Mouse (Mus musculus) liver, embryonic 16.5 days (tissue): Measurements from ENCODE around the gene Ptch2. TPM values are rescaled to one million over a fixed set of nuclear protein-coding genes. Genes with fewer than 3 reads are reported as not detected.

Experiments
- ATAC-seq: fragments of 200-750 bp; cut with Nextera tagmentation; 2 replicates; pipeline ENCODE4 v1.8.0; 2017; ENCODE audit warnings: low read depth, mild to moderate bottlenecking, moderate number of reproducible peaks, moderate library complexity
- H3K27ac ChIP-seq: fragments of 300-500 bp; sonication (generic); 2 replicates; pipeline ENCODE4 v1.5.1; 2014; ENCODE audit warnings: mild to moderate bottlenecking, low read length
- H3K27me3 ChIP-seq: fragments of 300-500 bp; sonication (generic); 2 replicates; pipeline ENCODE4 v1.6.1; 2014; ENCODE audit warnings: low read depth, low read length, mixed read lengths; ENCODE audit not compliant: control insufficient read depth, insufficient read depth
- H3K36me3 ChIP-seq: fragments of 300-500 bp; sonication (generic); 2 replicates; pipeline ENCODE4 v1.6.1; 2014; ENCODE audit warnings: mild to moderate bottlenecking; ENCODE audit not compliant: control insufficient read depth, insufficient read depth
- H3K4me1 ChIP-seq: fragments of 300-500 bp; sonication (generic); 2 replicates; pipeline ENCODE4 v1.6.1; 2014; ENCODE audit warnings: low read depth, low read length, mixed read lengths; ENCODE audit not compliant: control insufficient read depth
- H3K4me2 ChIP-seq: fragments of 300-500 bp; sonication (generic); 2 replicates; pipeline ENCODE4 v1.6.1; 2014; ENCODE audit warnings: low read depth, low read length, mixed read lengths
- H3K4me3 ChIP-seq: fragments of 300-500 bp; sonication (generic); 2 replicates; pipeline ENCODE4 v1.5.1; 2014; ENCODE audit warnings: low read depth, mild to moderate bottlenecking, low read length
- H3K9ac ChIP-seq: fragments of 300-500 bp; sonication (generic); 2 replicates; pipeline ENCODE4 v1.6.1; 2014; ENCODE audit warnings: low read depth, low read length
- H3K9me3 ChIP-seq: fragments of 300-500 bp; sonication (generic); replicated peaks from 2 replicates; pipeline ENCODE4 v1.6.1; 2016; ENCODE audit warnings: low read length; ENCODE audit not compliant: control insufficient read depth
- WGBS: fragments of 180-500 bp; shearing (Covaris S2); extraction: QIAGEN DNeasy Blood & Tissue Kit; methylation state at CpG from one replicate; pipeline ENCODE4 v1.1.7; 2014; ENCODE audit not compliant: insufficient replicate concordance; 5-methylcytosine and 5-hydroxymethylcytosine counted together
- polyA plus RNA-seq: library from polyadenylated mRNA; unstranded; fragments of >200 nt; fragmentation: Nextera tagmentation; extraction: Ambion mirVana; gene quantifications from 2 replicates; pipeline ENCODE4 v1.2.1, GENCODE M21; 2015

Ptch2 gene
- polyA plus RNA-seq, 1 experiment from 2014 or later: 0.67 TPM

- WGBS: 56% methylated on average over 6 of the region's 6 CpGs
- peaks cover 20% of the 10 kb centered on the region for H3K4me1 ChIP-seq
- no peaks in the 10 kb centered on the region for H3K9me3 ChIP-seq
- no peak overlapping the region for H3K4me2 ChIP-seq
- H3K27ac ChIP-seq: no peak overlapping the region
- H3K9ac ChIP-seq: no peak overlapping the region
- H3K27me3 ChIP-seq: no peaks in the 10 kb centered on the region
- H3K36me3 ChIP-seq: peaks cover 37% of the 10 kb centered on the region
- ATAC-seq: no peak
- H3K4me3 ChIP-seq: no peak overlapping the region
Measured at GRCm38 (mm10) chr4:117149291-117150211, 53.7 kb downstream of the Ptch2 start.

- Histone ChIP-seq H3K4me1 (peaks cover 21% of the 10 kb centered on the region), H3K36me3 (peaks cover 37% of the 10 kb centered on the region), H3K9ac (no peak overlapping the region), H3K4me3 (no peak overlapping the region), H3K4me2 (no peak overlapping the region), H3K27ac (no peak overlapping the region), H3K27me3 (no peaks in the 10 kb centered on the region), H3K9me3 (no peaks in the 10 kb centered on the region)
- 76% methylated on average over 6 of the region's 6 CpGs for WGBS
- ATAC-seq: no peak
Measured at GRCm38 (mm10) chr4:117150212-117150733, 54.4 kb downstream of the Ptch2 start.

- Histone ChIP-seq H3K27ac (no peak overlapping the region), H3K36me3 (peaks cover 37% of the 10 kb centered on the region), H3K9me3 (no peaks in the 10 kb centered on the region), H3K4me1 (peaks cover 21% of the 10 kb centered on the region), H3K4me3 (no peak overlapping the region), H3K27me3 (no peaks in the 10 kb centered on the region), H3K9ac (no peak overlapping the region), H3K4me2 (no peak overlapping the region)
- no peak for ATAC-seq
- WGBS: 47% methylated on average over 1 of the region's 1 CpGs
Measured at GRCm38 (mm10) chr4:117151416-117151815, 55.5 kb downstream of the Ptch2 start.

- H3K9me3 ChIP-seq: no peaks in the 10 kb centered on the region
- H3K36me3 ChIP-seq: peaks cover 37% of the 10 kb centered on the region
- no peak overlapping the region for H3K27ac ChIP-seq
- H3K27me3 ChIP-seq: no peaks in the 10 kb centered on the region
- no peak for ATAC-seq
- no peak overlapping the region for H3K9ac ChIP-seq
- WGBS: 54% methylated on average over 5 of the region's 5 CpGs
- no peak overlapping the region for H3K4me3 ChIP-seq
- 0 out of 2 replicates have a peak overlapping the region, but pooled peaks have one; percentile 82 for H3K4me2 ChIP-seq
- H3K4me1 ChIP-seq: peaks cover 21% of the 10 kb centered on the region
Measured at GRCm38 (mm10) chr4:117152714-117153113, 56.8 kb downstream of the Ptch2 start.

GRCm38 (mm10) chr4:117155020-117155791 lies 59.3 kb downstream of the Ptch2 start:
- ATAC-seq: peak; percentile 5; the same call in 1 of the 2 replicates
- H3K27me3 ChIP-seq: no peaks in the 10 kb centered on the region
- H3K9me3 ChIP-seq: no peaks in the 10 kb centered on the region
- H3K27ac ChIP-seq: peak overlapping the region; percentile 81
- peaks cover 21% of the 10 kb centered on the region for H3K4me1 ChIP-seq
- 2% methylated on average over 44 of the region's 44 CpGs for WGBS
- peaks cover 42% of the 10 kb centered on the region for H3K36me3 ChIP-seq
- peak overlapping the region; percentile 88 for H3K9ac ChIP-seq
- peak overlapping the region; percentile 92 for H3K4me3 ChIP-seq
- peak overlapping the region; percentile 82 for H3K4me2 ChIP-seq

- no peaks in the 10 kb centered on the region for H3K9me3 ChIP-seq
- ATAC-seq: peak; percentile 92
- peak within 1 kb of the TSS; percentile 92 for H3K4me3 ChIP-seq
- peak within 1 kb of the TSS; percentile 82 for H3K4me2 ChIP-seq
- H3K36me3 ChIP-seq: peaks cover 35% of the 10 kb centered on the region
- peaks cover 21% of the 10 kb centered on the region for H3K4me1 ChIP-seq
- no peaks in the 10 kb centered on the region for H3K27me3 ChIP-seq
- peak within 1 kb of the TSS; percentile 88 for H3K9ac ChIP-seq
- peak within 1 kb of the TSS; percentile 81 for H3K27ac ChIP-seq
- under 1% methylated on average over 52 of the region's 52 CpGs for WGBS
Measured at GRCm38 (mm10) chr4:117155792-117156355, 60.0 kb downstream of the Ptch2 start, which contains the start of gene Rps8. TSS of gene Rps8 (minus strand) at chr4:117156243.

- Histone ChIP-seq H3K9ac (peak overlapping the region; percentile 88), H3K4me3 (peak overlapping the region; percentile 92), H3K27me3 (no peaks in the 10 kb centered on the region), H3K36me3 (peaks cover 34% of the 10 kb centered on the region), H3K4me2 (peak overlapping the region; percentile 82), H3K9me3 (no peaks in the 10 kb centered on the region), H3K27ac (peak overlapping the region; percentile 81), H3K4me1 (peaks cover 21% of the 10 kb centered on the region)
- WGBS: 21% methylated on average over 6 of the region's 6 CpGs
- no peak for ATAC-seq
Measured at GRCm38 (mm10) chr4:117156372-117156771, 60.5 kb downstream of the Ptch2 start.

- Histone ChIP-seq H3K4me3 (no peak overlapping the region), H3K4me1 (peaks cover 2% of the 10 kb centered on the region; the same call in 1 of the 2 replicates), H3K9ac (no peak overlapping the region), H3K9me3 (no peaks in the 10 kb centered on the region), H3K4me2 (no peak overlapping the region), H3K27ac (no peak overlapping the region), H3K27me3 (no peaks in the 10 kb centered on the region), H3K36me3 (peaks cover 35% of the 10 kb centered on the region)
- 85% methylated on average over 10 of the region's 10 CpGs for WGBS
- ATAC-seq: no peak
Measured at GRCm38 (mm10) chr4:117159666-117160065, 63.8 kb downstream of the Ptch2 start.
